Mouse (Mus musculus) kidney, embryonic 14.5 days (tissue): ENCODE results near the gene Zfp423. TPM values are rescaled to one million over a fixed set of nuclear protein-coding genes. Genes with fewer than 3 reads are reported as not detected.

Source experiments
- ATAC-seq: fragments of 200-750 bp; cut with Nextera tagmentation; 2 replicates; pipeline ENCODE4 v1.8.0; 2017; ENCODE audit warnings: moderate number of reproducible peaks, mild to moderate bottlenecking, moderate TSS enrichment, moderate library complexity; ENCODE audit not compliant: low FRiP score, low TSS enrichment
- H3K27ac ChIP-seq: fragments of 300-500 bp; sonication (generic); 2 replicates; pipeline ENCODE4 v1.5.1; 2014; ENCODE audit warnings: low read depth, mild to moderate bottlenecking, low read length, moderate library complexity, mixed read lengths
- H3K27me3 ChIP-seq: fragments of 300-500 bp; sonication (generic); 2 replicates; pipeline ENCODE4 v1.6.1; 2014; ENCODE audit warnings: mild to moderate bottlenecking, low read length; ENCODE audit not compliant: control insufficient read depth, insufficient read depth
- H3K36me3 ChIP-seq: fragments of 300-500 bp; sonication (generic); 2 replicates; pipeline ENCODE4 v1.6.1; 2014; ENCODE audit warnings: low read length, mixed read lengths; ENCODE audit not compliant: control insufficient read depth, insufficient read depth
- H3K4me1 ChIP-seq: fragments of 300-500 bp; sonication (generic); 2 replicates; pipeline ENCODE4 v1.6.1; 2014; ENCODE audit warnings: low read length, mixed read lengths; ENCODE audit not compliant: control insufficient read depth, insufficient read depth
- H3K4me2 ChIP-seq: fragments of 300-500 bp; sonication (generic); replicated peaks from 2 replicates; pipeline ENCODE4 v1.6.1; 2014; ENCODE audit warnings: low read depth, mild to moderate bottlenecking, low read length
- H3K4me3 ChIP-seq: fragments of 300-500 bp; sonication (generic); 2 replicates; pipeline ENCODE4 v1.5.1; 2014; ENCODE audit warnings: mild to moderate bottlenecking, low read length
- H3K9ac ChIP-seq: fragments of 300-500 bp; sonication (generic); 2 replicates; pipeline ENCODE4 v1.6.1; 2014; ENCODE audit warnings: low read depth, mild to moderate bottlenecking, low read length, moderate library complexity
- H3K9me3 ChIP-seq: fragments of 300-500 bp; sonication (generic); 2 replicates; pipeline ENCODE4 v1.6.1; 2016; ENCODE audit warnings: low read length; ENCODE audit not compliant: control insufficient read depth
- WGBS: fragments of 180-500 bp; shearing (Covaris S2); extraction: QIAGEN DNeasy Blood & Tissue Kit; methylation state at CpG from one replicate; pipeline ENCODE4 v1.1.7; 2014; 5-methylcytosine and 5-hydroxymethylcytosine counted together
- polyA plus RNA-seq: library from polyadenylated mRNA; unstranded; fragments of >200 nt; fragmentation: Nextera tagmentation; extraction: Ambion mirVana; gene quantifications from 2 replicates; pipeline ENCODE4 v1.2.1, GENCODE M21; 2014

Gene Zfp423
- polyA plus RNA-seq, 1 experiment from 2014 or later = 18.8 TPM

DNA sequence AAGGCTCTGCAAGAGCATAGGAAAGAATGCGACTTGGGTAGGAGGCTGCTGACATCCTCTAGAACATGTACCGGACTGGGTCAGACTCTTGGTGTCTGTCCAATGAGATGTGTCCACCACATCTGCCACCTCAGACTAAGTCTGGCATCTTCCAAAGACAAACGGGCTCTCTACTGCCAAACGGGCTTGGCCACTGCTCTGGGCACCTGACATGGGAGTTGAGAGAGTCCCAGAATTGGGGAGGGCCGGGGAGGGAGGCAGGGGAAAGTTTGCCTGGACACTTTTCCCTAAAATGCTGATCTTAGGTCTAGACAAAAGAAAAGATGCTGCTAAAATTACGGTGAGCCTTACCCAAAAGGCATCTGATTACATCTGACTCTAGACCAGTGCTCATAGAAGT, 36.5 kb downstream of the Zfp423 start:
- Histone ChIP-seq H3K4me2 (no peak overlapping the region), H3K27ac (no peak overlapping the region), H3K36me3 (no peaks in the 10 kb centered on the region), H3K4me1 (peaks cover 32% of the 10 kb centered on the region), H3K27me3 (no peaks in the 10 kb centered on the region), H3K9me3 (no peaks in the 10 kb centered on the region), H3K9ac (no peak overlapping the region), H3K4me3 (no peak overlapping the region)
- no peak for ATAC-seq
- WGBS = 72% methylated on average over 6 of the region's 6 CpGs

GRCm38 (mm10) chr8:87922446-87922845, 36.9 kb downstream of the Zfp423 start:
- no peak overlapping the region for H3K9ac ChIP-seq
- H3K4me1 ChIP-seq = peaks cover 33% of the 10 kb centered on the region
- ATAC-seq = no peak
- no peaks in the 10 kb centered on the region for H3K27me3 ChIP-seq
- H3K9me3 ChIP-seq = no peaks in the 10 kb centered on the region
- H3K36me3 ChIP-seq = no peaks in the 10 kb centered on the region
- H3K27ac ChIP-seq = no peak overlapping the region
- WGBS = 19% methylated on average over 6 of the region's 6 CpGs
- H3K4me3 ChIP-seq = no peak overlapping the region
- H3K4me2 ChIP-seq = no peak overlapping the region

- H3K9me3 ChIP-seq = no peaks in the 10 kb centered on the region
- H3K27me3 ChIP-seq = no peaks in the 10 kb centered on the region
- H3K4me3 ChIP-seq = no peak overlapping the region
- H3K4me1 ChIP-seq = peaks cover 41% of the 10 kb centered on the region
- no peaks in the 10 kb centered on the region for H3K36me3 ChIP-seq
- no peak for ATAC-seq
- no peak overlapping the region for H3K9ac ChIP-seq
- 38% methylated on average over 5 of the region's 5 CpGs for WGBS
- no peak overlapping the region for H3K4me2 ChIP-seq
- H3K27ac ChIP-seq = no peak overlapping the region
Observed at GRCm38 (mm10) chr8:87918004-87918403, 41.4 kb downstream of the Zfp423 start.

- Histone ChIP-seq H3K4me2 (no peak overlapping the region), H3K36me3 (no peaks in the 10 kb centered on the region), H3K9me3 (no peaks in the 10 kb centered on the region), H3K4me3 (no peak overlapping the region), H3K4me1 (peaks cover 52% of the 10 kb centered on the region), H3K27me3 (no peaks in the 10 kb centered on the region), H3K27ac (no peak overlapping the region), H3K9ac (no peak overlapping the region)
- no peak for ATAC-seq
- 66% methylated on average over 9 of the region's 9 CpGs for WGBS
Observed at GRCm38 (mm10) chr8:87915763-87916162, 43.6 kb downstream of the Zfp423 start.

GRCm38 (mm10) chr8:87914247-87914967, 45.0 kb downstream of the Zfp423 start:
- ATAC-seq = no peak; the same call in 1 of the 2 replicates

GRCm38 (mm10) chr8:87908940-87909339, 50.5 kb downstream of the Zfp423 start:
- H3K4me3 ChIP-seq = no peak overlapping the region
- no peak overlapping the region for H3K27ac ChIP-seq
- WGBS = 88% methylated on average over 2 of the region's 2 CpGs
- no peaks in the 10 kb centered on the region for H3K36me3 ChIP-seq
- no peak overlapping the region for H3K9ac ChIP-seq
- H3K4me1 ChIP-seq = peaks cover 23% of the 10 kb centered on the region
- no peaks in the 10 kb centered on the region for H3K9me3 ChIP-seq
- no peak for ATAC-seq
- H3K4me2 ChIP-seq = no peak overlapping the region
- no peaks in the 10 kb centered on the region for H3K27me3 ChIP-seq

More at GRCm38 (mm10) chr8:87914247-87914967, 45.0 kb downstream of the Zfp423 start:
- Histone ChIP-seq H3K9me3 (no peaks in the 10 kb centered on the region), H3K4me1 (peaks cover 53% of the 10 kb centered on the region), H3K27ac (peak overlapping the region; percentile 34; the same call in 1 of the 2 replicates), H3K4me3 (no peak overlapping the region), H3K27me3 (no peaks in the 10 kb centered on the region), H3K36me3 (no peaks in the 10 kb centered on the region), H3K9ac (no peak overlapping the region), H3K4me2 (no peak overlapping the region)
- WGBS = 44% methylated on average over 6 of the region's 6 CpGs

DNA sequence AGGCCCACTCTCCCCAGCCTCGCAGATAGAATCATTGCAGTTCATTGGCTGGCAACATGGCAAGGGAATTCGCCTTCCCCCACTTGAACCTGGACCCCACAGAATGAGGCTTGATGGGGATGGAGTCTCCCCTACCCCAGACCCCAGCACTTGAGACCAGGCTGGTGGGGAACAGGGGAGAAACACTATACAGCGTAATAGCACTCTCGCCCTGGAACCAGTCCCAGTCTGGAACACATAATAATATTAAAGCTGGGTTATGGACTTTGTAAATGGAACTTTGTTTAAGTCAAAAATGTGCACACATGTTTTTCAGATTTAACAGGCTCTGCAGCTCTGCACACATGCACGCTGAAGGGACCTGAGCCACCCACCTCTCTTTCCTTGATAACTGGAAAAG, 54.0 kb downstream of the Zfp423 start:
- no peaks in the 10 kb centered on the region for H3K36me3 ChIP-seq
- no peak overlapping the region for H3K4me2 ChIP-seq
- no peak overlapping the region for H3K4me3 ChIP-seq
- no peaks in the 10 kb centered on the region for H3K9me3 ChIP-seq
- H3K4me1 ChIP-seq = no peaks in the 10 kb centered on the region; the same call in 1 of the 2 replicates
- 89% methylated on average over 5 of the region's 5 CpGs for WGBS
- no peak overlapping the region for H3K27ac ChIP-seq
- no peaks in the 10 kb centered on the region for H3K27me3 ChIP-seq
- H3K9ac ChIP-seq = no peak overlapping the region
- no peak for ATAC-seq

- 82% methylated on average over 5 of the region's 5 CpGs for WGBS
- no peak overlapping the region for H3K27ac ChIP-seq
Observed at GRCm38 (mm10) chr8:87904108-87904507, 55.3 kb downstream of the Zfp423 start.

GRCm38 (mm10) chr8:87895203-87896041, 64.0 kb downstream of the Zfp423 start:
- Histone ChIP-seq H3K27ac (0 out of 2 replicates have a peak overlapping the region, but pooled peaks have one; percentile 19), H3K4me1 (peaks cover 37% of the 10 kb centered on the region)
- WGBS = 66% methylated on average over 13 of the region's 13 CpGs

More at GRCm38 (mm10) chr8:87904108-87904507, 55.3 kb downstream of the Zfp423 start:
- H3K36me3 ChIP-seq = no peaks in the 10 kb centered on the region
- H3K9me3 ChIP-seq = no peaks in the 10 kb centered on the region
- ATAC-seq = no peak
- H3K4me2 ChIP-seq = no peak overlapping the region
- H3K4me3 ChIP-seq = no peak overlapping the region
- no peak overlapping the region for H3K9ac ChIP-seq
- H3K27me3 ChIP-seq = no peaks in the 10 kb centered on the region
- H3K4me1 ChIP-seq = peaks cover 1% of the 10 kb centered on the region; the same call in 1 of the 2 replicates

More at GRCm38 (mm10) chr8:87895203-87896041, 64.0 kb downstream of the Zfp423 start:
- Histone ChIP-seq H3K4me2 (no peak overlapping the region), H3K9ac (no peak overlapping the region), H3K9me3 (no peaks in the 10 kb centered on the region), H3K4me3 (no peak overlapping the region), H3K36me3 (no peaks in the 10 kb centered on the region), H3K27me3 (no peaks in the 10 kb centered on the region)
- ATAC-seq = no peak
